Mouse (Mus musculus) natural killer cell, adult 2 months (primary cell): ENCODE measurements around the gene Pax7.

Experiments
- DNase-seq, 2 experiments: peaks; one replicate each; pipeline ENCODE4 v3.0.0; 2022; ENCODE audit warnings: low spot score in 2 of 2

Gene Pax7

GRCm38 (mm10) chr4:139688058-139688457, 145.3 kb downstream of the Pax7 start:
- no peak for DNase-seq
